Mouse (Mus musculus): ENCODE data around the gene Sprr2b.
"Not testable (repeated sequence)": the region's sequence is repeated elsewhere in the genome, so short reads cannot be mapped to it uniquely, and the experiment has no call there.

The Sprr2b gene

DNA sequence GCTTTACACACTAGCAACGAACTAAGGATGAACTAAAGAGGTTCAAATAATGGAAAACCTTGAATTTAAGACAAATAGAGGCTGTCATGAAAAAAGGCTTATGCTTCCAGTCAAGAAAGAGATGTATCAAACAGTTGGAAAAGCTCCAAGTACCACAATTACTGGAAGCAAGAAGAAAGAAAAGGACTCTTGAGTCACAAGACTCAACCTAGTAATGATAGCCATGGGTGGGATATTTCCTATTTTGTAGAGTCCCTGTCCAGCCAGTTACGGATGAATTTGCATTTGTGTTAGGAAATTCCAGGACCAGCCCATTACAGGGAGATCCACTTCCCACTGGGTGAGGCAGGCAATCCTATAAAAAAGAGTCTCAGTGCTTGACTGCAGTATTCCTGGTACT, at the start of gene Sprr2b:
TSS of gene Sprr2b (plus strand) at position 301 of the 400 bp plus-strand sequence.
- no peak for DNase-seq

- not testable (repeated sequence) for DNase-seq
Measured at GRCm38 (mm10) chr3:92271414-92271985, 44.9 kb upstream of the Sprr2b start.

DNA sequence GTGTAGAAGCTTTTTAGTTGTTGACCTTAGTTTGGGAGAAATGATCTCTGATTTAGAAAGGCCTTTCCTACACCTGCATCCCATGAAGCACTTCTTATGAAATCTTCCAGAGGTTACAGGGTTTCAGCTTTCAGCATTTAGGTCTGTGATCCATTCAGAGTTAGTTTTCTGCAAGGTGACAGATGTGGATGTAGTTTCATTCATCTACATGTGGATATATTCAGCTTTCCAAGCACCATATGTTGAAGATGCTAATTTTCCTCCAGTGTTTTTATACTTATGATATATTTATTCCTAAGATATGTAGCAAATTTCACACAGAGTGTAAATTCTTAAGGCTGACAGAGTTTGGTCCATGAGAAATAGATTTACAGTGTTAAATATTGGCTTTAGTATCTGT, 42.9 kb upstream of the Sprr2b start:
- not testable (repeated sequence) for DNase-seq

GRCm38 (mm10) chr3:92274018-92274417, 42.4 kb upstream of the Sprr2b start:
- DNase-seq, result not testable (repeated sequence)

DNA sequence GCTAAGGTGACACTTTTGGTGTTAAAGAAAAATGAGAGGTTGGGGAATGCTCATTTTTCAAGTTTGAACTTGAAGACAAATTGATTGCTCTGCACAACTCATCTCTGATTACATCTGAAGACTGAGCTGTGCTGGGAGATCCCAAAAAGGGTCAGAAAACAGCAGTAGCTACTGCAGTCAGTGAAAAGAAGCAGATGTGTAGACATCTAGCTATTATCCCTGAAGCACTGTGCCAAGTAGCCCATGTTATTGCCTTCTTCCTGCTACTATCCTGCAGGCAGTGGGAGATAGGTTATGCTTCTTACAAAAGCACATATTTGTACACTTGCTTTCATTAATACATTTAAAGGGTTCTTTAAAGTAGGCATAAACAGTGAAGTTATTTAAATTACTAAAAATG, 36.8 kb upstream of the Sprr2b start:
- not testable (repeated sequence) for DNase-seq

GRCm38 (mm10) chr3:92280963-92281606, 35.3 kb upstream of the Sprr2b start:
- not testable (repeated sequence) for DNase-seq

- DNase-seq, result not testable (repeated sequence)
Measured at GRCm38 (mm10) chr3:92285101-92285500, 31.3 kb upstream of the Sprr2b start, which contains the start of gene Sprr2a3. Gene Sprr2a3 (plus strand): TSS chr3:92285417.

GRCm38 (mm10) chr3:92288489-92288888, 27.9 kb upstream of the Sprr2b start:
- not testable (repeated sequence) for DNase-seq

DNA sequence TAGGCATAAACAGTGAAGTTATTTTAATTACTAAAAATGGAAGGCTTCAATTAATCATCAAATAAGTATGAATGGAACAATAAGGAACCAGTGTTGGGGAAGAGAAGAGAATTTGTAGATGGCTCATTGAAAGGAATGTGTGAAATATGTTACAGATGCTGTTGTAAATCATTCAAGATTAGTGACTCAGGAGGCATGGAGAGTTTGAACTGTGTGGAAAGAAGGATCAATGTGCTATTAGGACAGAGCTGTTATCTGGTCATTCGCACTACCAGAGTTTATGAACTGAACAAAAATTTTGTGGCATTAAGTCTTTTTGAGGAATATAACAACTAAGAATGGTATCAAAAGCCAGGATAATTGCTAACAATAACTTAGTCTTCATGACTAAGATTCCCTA, 9.0 kb upstream of the Sprr2b start:
- no peak for DNase-seq

- no peak for DNase-seq
Measured at GRCm38 (mm10) chr3:92317384-92317783, 964 bp downstream of the Sprr2b start.

DNA sequence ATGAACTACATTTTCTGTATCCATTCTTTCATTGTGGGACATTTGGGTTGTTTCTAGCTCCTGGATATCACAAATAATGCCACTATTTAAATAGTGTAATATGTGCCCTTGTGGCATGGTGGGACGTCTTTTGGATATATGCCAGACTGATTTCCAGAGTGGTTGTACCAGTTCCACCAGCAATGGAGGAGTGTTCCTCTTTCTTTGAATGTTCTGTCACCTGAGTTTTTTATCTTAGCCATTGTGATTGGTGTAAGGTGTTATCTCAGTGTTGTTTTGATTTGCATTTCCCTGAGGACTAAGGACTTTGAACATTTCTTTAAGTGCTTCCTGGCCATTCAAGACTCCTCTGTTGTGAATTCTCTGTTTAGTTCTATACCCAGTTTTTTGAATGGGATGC, 19.9 kb downstream of the Sprr2b start:
- DNase-seq, result no peak

GRCm38 (mm10) chr3:92338840-92339239, 22.4 kb downstream of the Sprr2b start, which contains the start of gene Sprr2d:
Gene Sprr2d (plus strand): TSS chr3:92339140.
- no peak for DNase-seq

DNA sequence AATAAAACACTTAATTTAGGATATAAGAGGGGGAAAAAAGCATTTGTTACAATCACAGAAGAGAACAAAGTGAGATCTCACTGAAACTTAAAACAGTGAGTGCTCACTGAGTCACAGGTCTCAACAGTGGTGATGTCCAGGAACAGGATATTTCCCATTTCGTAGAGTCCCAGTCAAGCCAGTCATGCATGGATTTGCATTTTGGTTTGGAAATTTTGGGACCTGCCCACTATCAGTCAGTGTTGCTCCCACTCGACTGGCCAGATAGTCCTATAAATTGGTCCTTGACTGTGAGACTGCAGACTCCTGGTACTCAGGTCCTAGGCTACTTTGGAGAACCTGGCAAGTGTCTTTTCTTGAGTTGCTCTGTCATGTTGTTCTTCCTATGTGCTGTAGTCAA, 35.4 kb downstream of the Sprr2b start, which contains the start of gene Sprr2e:
TSS of gene Sprr2e (plus strand) at position 301 of the 400 bp plus-strand sequence.
- no peak for DNase-seq

DNA sequence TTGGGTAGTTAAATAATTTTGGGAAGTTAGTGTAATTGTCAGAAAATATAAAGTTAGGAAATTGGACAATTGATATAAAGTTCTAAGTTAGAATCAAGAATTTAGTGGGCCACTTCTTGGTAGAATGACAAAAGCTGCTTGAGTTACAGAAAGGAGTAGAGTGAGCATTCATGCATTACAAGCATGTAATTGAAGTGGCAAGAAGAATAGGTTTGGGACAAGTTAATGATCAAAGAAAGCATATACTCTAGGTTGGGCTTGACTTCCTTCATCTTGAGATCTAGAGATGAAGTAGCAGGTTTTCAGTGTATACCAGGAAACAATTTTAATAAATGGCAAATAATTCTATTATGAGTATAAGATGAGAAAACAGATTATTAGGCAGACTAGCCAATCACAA, 45.2 kb downstream of the Sprr2b start:
- no peak for DNase-seq

GRCm38 (mm10) chr3:92364887-92365286, 48.5 kb downstream of the Sprr2b start, which contains the start of gene Sprr2f:
Gene Sprr2f (plus strand): TSS chr3:92365187.
- DNase-seq, result no peak
